Mouse (Mus musculus): Measurements from ENCODE around the gene Mymx. TPM values are rescaled to one million over a fixed set of nuclear protein-coding genes. Genes with fewer than 3 reads are reported as not detected.

Mymx gene
- polyA plus RNA-seq, 1 experiment from 2014 or later = 0.41 TPM

GRCm38 (mm10) chr17:45594881-45595735 is 6.8 kb downstream of the Mymx start:
- Histone ChIP-seq H3K4me3 (peak overlapping the region; percentile 62), H3K4me2 (peak overlapping the region; percentile 99), H3K9me3 (no peaks in the 10 kb centered on the region), H3K36me3 (no peaks in the 10 kb centered on the region), H3K27ac (peak overlapping the region; percentile 45; the same call in 1 of the 2 replicates), H3K27me3 (no peaks in the 10 kb centered on the region; the same call in 1 of the 2 replicates), H3K9ac (peak overlapping the region; percentile 65), H3K4me1 (peaks cover 82% of the 10 kb centered on the region)
- ATAC-seq (ENCODE audit: borderline replicate concordance, extremely low read depth, low FRiP score, low TSS enrichment) = peak; percentile 79
- under 1% methylated on average over 58 of the region's 58 CpGs for WGBS

DNA sequence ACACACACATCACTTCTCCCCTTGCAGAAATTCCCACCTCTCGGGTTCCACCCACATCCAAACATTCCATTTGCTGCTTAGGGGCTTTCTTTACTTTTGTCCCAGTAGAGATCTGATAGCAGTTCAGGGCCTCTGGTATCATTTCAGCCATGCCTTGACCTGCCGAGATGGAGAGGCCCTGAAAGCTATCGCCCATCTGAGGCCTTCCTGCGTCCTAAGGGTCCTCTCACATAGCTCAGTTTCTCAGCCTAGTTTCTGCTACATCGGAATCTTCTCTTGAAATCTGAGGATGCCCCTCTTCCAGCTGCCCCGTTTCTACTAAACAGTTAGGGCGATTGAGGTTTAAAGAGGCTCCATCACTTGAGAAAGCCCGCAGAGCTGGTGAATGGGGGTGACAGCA is 7.7 kb downstream of the Mymx start:
- Histone ChIP-seq H3K9me3 (no peaks in the 10 kb centered on the region), H3K27me3 (no peaks in the 10 kb centered on the region; the same call in 1 of the 2 replicates), H3K4me1 (peaks cover 78% of the 10 kb centered on the region), H3K27ac (no peak overlapping the region), H3K36me3 (0 out of 2 replicates have a peak, but pooled peaks cover 2% of the 10 kb centered on the region), H3K4me2 (peak overlapping the region; percentile 99), H3K4me3 (peak overlapping the region; percentile 62), H3K9ac (peak overlapping the region; percentile 65; the same call in 1 of the 2 replicates)
- 38% methylated on average over 8 of the region's 8 CpGs for WGBS
- ATAC-seq (ENCODE audit: borderline replicate concordance, extremely low read depth, low FRiP score, low TSS enrichment) = no peak

DNA sequence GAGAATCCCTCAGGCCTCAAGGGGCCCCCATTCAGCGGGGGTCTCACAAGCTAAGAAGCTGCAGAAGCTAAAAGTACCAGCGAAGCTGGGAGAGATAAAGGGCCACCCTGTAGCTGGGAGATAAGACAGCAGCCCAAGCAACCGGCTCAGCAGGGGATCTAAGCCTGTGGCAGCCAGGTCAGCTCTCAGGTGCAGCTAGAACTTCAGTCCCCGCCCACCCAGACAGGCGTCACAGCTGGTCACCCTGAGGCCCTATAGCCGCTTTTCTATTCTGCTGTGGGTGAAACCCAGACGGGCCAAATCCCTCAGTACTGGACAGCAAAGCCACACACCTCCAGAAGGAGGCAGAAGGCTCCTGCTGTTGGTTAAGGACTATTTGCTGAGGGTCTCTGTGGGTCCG is 8.4 kb downstream of the Mymx start:
- Histone ChIP-seq H3K27me3 (no peaks in the 10 kb centered on the region; the same call in 1 of the 2 replicates), H3K4me3 (peak overlapping the region; percentile 10; the same call in 1 of the 2 replicates), H3K9me3 (no peaks in the 10 kb centered on the region), H3K4me1 (peaks cover 71% of the 10 kb centered on the region), H3K9ac (0 out of 2 replicates have a peak overlapping the region, but pooled peaks have one; percentile 1), H3K27ac (no peak overlapping the region), H3K4me2 (peak overlapping the region; percentile 99), H3K36me3 (peaks cover 9% of the 10 kb centered on the region; the same call in 1 of the 2 replicates)
- 31% methylated on average over 8 of the region's 8 CpGs for WGBS
- no peak for ATAC-seq (ENCODE audit: borderline replicate concordance, extremely low read depth, low FRiP score, low TSS enrichment)

DNA sequence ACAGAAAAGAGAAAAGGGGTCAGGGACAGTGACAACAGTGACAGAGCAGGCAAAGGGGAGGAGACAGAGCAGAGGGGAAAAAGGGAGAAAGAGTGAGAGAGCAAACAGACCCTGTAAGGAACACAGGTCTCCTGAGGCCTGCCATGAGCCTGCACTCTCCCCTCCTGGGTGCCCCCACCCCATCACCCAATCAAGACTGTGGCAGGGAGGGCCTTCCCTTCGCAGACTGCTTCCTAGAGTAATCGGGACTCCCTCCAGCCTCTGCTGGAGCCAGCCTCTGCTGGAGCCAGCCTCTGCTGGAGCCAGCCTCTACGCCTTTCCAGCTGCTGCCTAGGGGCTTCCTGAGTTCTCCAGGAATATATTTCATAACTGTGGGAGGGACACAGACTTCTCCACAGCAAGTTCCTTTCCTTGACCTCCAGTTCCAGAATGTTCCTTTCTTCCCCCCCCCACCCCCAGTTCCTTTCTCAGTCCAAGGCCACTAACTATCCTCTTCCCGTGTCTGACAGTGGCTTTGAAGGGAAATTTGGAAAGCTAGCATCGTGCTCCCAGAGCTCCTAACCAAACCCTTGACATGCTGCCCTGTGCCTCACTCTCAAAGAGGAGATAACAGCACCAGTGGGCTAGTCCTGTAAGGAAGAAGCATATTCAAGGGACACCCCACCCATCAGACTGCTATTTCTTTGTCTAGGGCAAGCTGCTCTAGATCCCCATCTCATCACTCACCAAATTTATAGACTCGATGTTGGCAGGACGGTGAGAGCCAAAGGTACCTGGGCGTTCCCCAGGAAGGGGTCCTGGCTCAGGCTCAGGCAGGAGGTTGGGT is 9.1 kb downstream of the Mymx start:
- peak overlapping the region; percentile 99 for H3K4me2 ChIP-seq
- H3K36me3 ChIP-seq = peaks cover 11% of the 10 kb centered on the region; the same call in 1 of the 2 replicates
- H3K27me3 ChIP-seq = no peaks in the 10 kb centered on the region; the same call in 1 of the 2 replicates
- WGBS = 37% methylated on average over 8 of the region's 8 CpGs
- 0 out of 2 replicates have a peak overlapping the region, but pooled peaks have one; percentile 4 for H3K9ac ChIP-seq
- H3K9me3 ChIP-seq = no peaks in the 10 kb centered on the region
- H3K4me1 ChIP-seq = peaks cover 66% of the 10 kb centered on the region
- ATAC-seq (ENCODE audit: borderline replicate concordance, extremely low read depth, low FRiP score, low TSS enrichment) = 0 out of 2 replicates have a peak, but pooled peaks have one; percentile 16
- no peak overlapping the region for H3K4me3 ChIP-seq
- H3K27ac ChIP-seq = peak overlapping the region; percentile 67

DNA sequence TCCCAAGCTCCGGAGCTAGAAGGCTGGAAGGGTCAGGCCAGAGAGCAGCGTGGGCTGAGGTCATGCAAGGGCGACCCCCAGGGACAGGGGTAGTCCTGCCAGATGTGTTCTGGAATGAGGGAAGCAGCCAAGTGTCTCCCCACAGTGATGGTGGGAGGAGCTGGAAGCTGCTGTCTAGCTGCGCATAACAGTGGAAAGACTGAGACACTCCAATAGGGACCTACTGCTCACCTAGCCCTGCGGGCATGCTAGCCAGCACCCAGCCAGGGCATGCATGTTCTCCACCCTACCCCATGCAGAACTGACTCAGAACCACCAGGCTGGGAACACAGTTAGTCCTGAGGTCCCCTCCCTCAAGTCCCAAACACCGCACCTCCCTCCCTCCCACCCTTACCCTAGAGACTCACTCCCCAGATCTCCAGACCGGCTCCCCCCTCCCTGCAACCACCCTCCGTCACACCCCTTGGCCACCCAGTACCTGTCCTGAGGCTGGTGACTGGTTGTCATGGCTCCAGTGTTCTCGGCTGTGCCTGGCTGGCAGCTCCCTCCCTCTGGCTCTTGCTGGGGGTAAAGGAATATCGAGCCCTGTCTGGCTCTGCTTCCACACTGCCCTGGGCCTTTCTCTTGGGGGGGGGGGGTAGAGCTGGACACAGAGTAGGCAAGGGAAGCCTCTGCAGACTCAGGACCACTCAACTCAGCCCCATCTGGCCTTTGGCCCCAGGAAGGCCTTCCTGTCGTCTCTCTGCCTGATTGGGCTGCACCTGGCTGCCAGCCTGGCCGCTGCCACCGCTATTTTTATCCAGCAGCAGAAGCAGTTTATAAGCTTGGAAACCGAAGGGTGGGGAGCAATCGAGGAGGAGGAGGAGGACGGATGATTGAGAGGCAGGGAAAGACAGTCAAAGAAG is 9.9 kb downstream of the Mymx start:
- Histone ChIP-seq H3K9ac (no peak overlapping the region), H3K4me2 (peak overlapping the region; percentile 99), H3K27me3 (no peaks in the 10 kb centered on the region; the same call in 1 of the 2 replicates), H3K27ac (peak overlapping the region; percentile 67), H3K4me3 (no peak overlapping the region), H3K9me3 (no peaks in the 10 kb centered on the region), H3K4me1 (peaks cover 63% of the 10 kb centered on the region), H3K36me3 (peaks cover 14% of the 10 kb centered on the region; the same call in 1 of the 2 replicates)
- 44% methylated on average over 16 of the region's 16 CpGs for WGBS
- no peak for ATAC-seq (ENCODE audit: borderline replicate concordance, extremely low read depth, low FRiP score, low TSS enrichment)

DNA sequence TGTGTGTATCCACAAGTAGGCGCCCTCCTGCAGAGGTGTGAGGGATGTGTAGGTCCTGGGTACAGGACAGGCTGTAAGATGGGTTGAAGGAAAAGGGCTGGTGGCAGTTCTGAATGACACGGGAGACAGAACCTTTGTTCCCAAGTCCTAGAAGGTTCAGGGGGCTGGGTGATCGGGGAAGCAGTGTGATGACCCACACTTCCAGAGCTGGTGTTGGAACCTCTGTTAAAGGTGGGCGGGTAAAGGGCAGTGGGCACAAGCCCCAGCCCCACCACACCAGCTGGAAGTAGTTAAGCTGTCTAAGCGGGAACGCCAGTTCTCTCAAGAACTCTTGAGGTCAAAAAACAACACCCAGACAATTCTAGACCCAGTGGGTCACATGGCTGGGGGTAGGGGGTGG is 11.5 kb downstream of the Mymx start:
- H3K4me1 ChIP-seq = peaks cover 55% of the 10 kb centered on the region
- H3K27ac ChIP-seq = no peak overlapping the region
- no peak overlapping the region for H3K9ac ChIP-seq
- no peaks in the 10 kb centered on the region for H3K27me3 ChIP-seq
- WGBS = 58% methylated on average over 6 of the region's 6 CpGs
- H3K36me3 ChIP-seq = peaks cover 20% of the 10 kb centered on the region; the same call in 1 of the 2 replicates
- no peak overlapping the region for H3K4me3 ChIP-seq
- no peak for ATAC-seq (ENCODE audit: borderline replicate concordance, extremely low read depth, low FRiP score, low TSS enrichment)
- no peak overlapping the region for H3K4me2 ChIP-seq
- H3K9me3 ChIP-seq = no peaks in the 10 kb centered on the region

DNA sequence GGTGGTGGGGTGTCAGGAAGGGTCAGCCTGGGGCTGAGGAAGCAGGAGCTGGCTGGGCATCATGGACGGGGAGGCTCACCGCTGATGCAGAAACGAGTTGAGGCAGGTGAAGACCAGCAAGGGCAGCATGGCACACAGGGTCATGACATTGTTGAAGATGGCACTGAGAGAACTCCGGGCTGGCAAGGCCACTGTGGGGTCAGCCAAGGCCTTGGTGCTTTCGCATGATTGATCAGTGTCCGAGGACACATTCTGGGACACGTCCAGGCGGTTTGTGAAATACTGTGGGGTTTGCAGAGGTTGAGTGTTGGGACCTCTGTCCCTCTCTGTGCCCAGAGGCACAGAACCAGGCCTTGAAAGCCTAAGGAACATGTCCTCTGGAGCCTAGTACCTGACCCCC is 12.1 kb downstream of the Mymx start:
- WGBS = 83% methylated on average over 8 of the region's 8 CpGs
- H3K9me3 ChIP-seq = no peaks in the 10 kb centered on the region
- no peak overlapping the region for H3K27ac ChIP-seq
- no peak overlapping the region for H3K4me3 ChIP-seq
- H3K9ac ChIP-seq = no peak overlapping the region
- H3K36me3 ChIP-seq = peaks cover 20% of the 10 kb centered on the region; the same call in 1 of the 2 replicates
- H3K4me1 ChIP-seq = peaks cover 56% of the 10 kb centered on the region
- no peak for ATAC-seq (ENCODE audit: borderline replicate concordance, extremely low read depth, low FRiP score, low TSS enrichment)
- no peaks in the 10 kb centered on the region for H3K27me3 ChIP-seq
- H3K4me2 ChIP-seq = no peak overlapping the region

DNA sequence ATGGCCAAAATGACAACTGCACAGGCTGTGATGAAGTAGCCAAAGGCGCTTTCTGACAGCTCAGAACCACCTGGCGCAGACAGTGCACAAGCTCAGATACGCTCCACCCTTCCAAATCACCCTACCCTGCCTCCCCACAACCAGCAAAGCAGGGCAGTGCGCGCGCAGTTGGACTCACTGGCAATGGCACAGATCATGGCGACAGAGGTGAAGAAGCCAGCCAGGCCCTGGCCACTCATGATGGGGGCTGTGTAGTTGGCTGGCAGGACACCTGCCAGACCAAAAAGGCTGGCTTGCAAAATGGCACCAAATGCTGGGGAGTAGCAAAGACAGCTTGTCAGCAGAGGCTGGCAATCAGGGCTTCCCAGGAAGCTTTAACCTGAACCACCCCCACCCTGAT is 12.7 kb downstream of the Mymx start:
- Histone ChIP-seq H3K4me1 (peaks cover 56% of the 10 kb centered on the region), H3K36me3 (peaks cover 20% of the 10 kb centered on the region; the same call in 1 of the 2 replicates), H3K27me3 (no peaks in the 10 kb centered on the region), H3K4me3 (no peak overlapping the region), H3K9ac (no peak overlapping the region), H3K27ac (no peak overlapping the region), H3K9me3 (no peaks in the 10 kb centered on the region), H3K4me2 (no peak overlapping the region)
- no peak for ATAC-seq (ENCODE audit: borderline replicate concordance, extremely low read depth, low FRiP score, low TSS enrichment)
- 100% methylated on average over 7 of the region's 7 CpGs for WGBS

GRCm38 (mm10) chr17:45588370-45588769 is 13.5 kb downstream of the Mymx start:
- Histone ChIP-seq H3K4me3 (no peak overlapping the region), H3K9me3 (no peaks in the 10 kb centered on the region), H3K27me3 (no peaks in the 10 kb centered on the region), H3K4me1 (peaks cover 52% of the 10 kb centered on the region), H3K36me3 (peaks cover 20% of the 10 kb centered on the region; the same call in 1 of the 2 replicates), H3K9ac (no peak overlapping the region), H3K27ac (no peak overlapping the region), H3K4me2 (no peak overlapping the region)
- WGBS = 90% methylated on average over 7 of the region's 7 CpGs
- ATAC-seq (ENCODE audit: borderline replicate concordance, extremely low read depth, low FRiP score, low TSS enrichment) = no peak

DNA sequence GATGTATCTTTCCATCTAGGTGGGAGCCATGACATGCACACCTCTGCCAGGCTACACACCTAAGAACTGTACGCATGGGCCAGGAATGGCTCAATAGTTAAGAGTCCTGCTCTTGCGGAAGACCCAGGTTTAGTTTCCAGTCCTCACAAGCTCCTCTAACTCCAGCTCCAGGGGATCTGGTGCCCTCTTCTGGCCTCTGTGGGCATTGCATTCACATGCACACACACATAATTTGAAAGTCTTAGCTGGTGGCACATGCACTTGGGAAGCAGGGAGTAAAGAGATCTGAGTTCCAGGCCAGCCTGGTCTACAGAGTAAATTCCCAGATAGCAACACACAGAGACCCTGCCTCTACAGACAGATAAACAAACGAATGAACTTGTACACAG is 15.5 kb downstream of the Mymx start:
- no peaks in the 10 kb centered on the region for H3K9me3 ChIP-seq
- no peak for ATAC-seq (ENCODE audit: borderline replicate concordance, extremely low read depth, low FRiP score, low TSS enrichment)
- no peak overlapping the region for H3K4me3 ChIP-seq
- 99% methylated on average over 3 of the region's 3 CpGs for WGBS
- no peak overlapping the region for H3K9ac ChIP-seq
- H3K4me1 ChIP-seq = peaks cover 37% of the 10 kb centered on the region
- H3K27me3 ChIP-seq = no peaks in the 10 kb centered on the region
- H3K4me2 ChIP-seq = no peak overlapping the region
- peaks cover 20% of the 10 kb centered on the region; the same call in 1 of the 2 replicates for H3K36me3 ChIP-seq
- H3K27ac ChIP-seq = no peak overlapping the region
